Mouse (Mus musculus) heart, adult 2 months (tissue): ENCODE data around the gene Asb2.

ENCODE experiments used
- CTCF ChIP-seq: fragments of 200-600 bp; IDR thresholded peaks from 2 replicates; pipeline ENCODE4 v1.8.1; 2022; ENCODE audit warnings: antibody characterized with exemption, mild to moderate bottlenecking, moderate library complexity
- EP300 ChIP-seq: fragments of 200-500 bp; IDR thresholded peaks from 2 replicates; pipeline ENCODE4 v1.6.1; 2011; ENCODE audit warnings: low read depth, low read length, control low read depth; ENCODE audit not compliant: insufficient read depth
- POLR2A ChIP-seq: fragments of 200-500 bp; IDR thresholded peaks from 2 replicates; pipeline ENCODE4 v1.6.1; 2011; ENCODE audit warnings: mild to moderate bottlenecking, low read depth, low read length, control low read depth; ENCODE audit not compliant: insufficient read depth

- TF ChIP-seq CTCF = no peak
- TF ChIP-seq POLR2A = peak; percentile 37; the same call in 1 of the 2 replicates
- 0 out of 2 replicates have a peak, but pooled peaks have one; percentile 47 for TF ChIP-seq EP300
These were observed 2.4 kb upstream of the Asb2 start for GRCm38 (mm10) chr12:103358216-103358615.
